Mouse (Mus musculus) stomach, postnatal 0 days (tissue): ENCODE data around the gene Corin.

Experiments
- CTCF ChIP-seq: IDR thresholded peaks from 2 replicates; pipeline ENCODE4 v1.5.1; 2016; ENCODE audit warnings: antibody characterized with exemption, low read depth, mild to moderate bottlenecking, moderate library complexity
- EP300 ChIP-seq: optimal IDR thresholded peaks from 2 replicates; pipeline ENCODE3; 2016; ENCODE audit warnings: antibody characterized with exemption

GRCm38 (mm10) chr5:72330648-72331047 lies 173.6 kb downstream of the Corin start:
- no peak for TF ChIP-seq CTCF
- TF ChIP-seq EP300 = no peak
